Mouse (Mus musculus) cerebellum, adult 2 months (tissue): ENCODE measurements around the gene Pou6f1.

ENCODE experiments used
- CTCF ChIP-seq: fragments of 200-500 bp; IDR thresholded peaks from 2 replicates; pipeline ENCODE4 v1.5.1; 2011; ENCODE audit warnings: low read depth, mild to moderate bottlenecking, control low read depth, low read length, moderate library complexity, borderline replicate concordance; ENCODE audit not compliant: insufficient read depth
- POLR2A ChIP-seq: fragments of 200-500 bp; IDR thresholded peaks from 2 replicates; pipeline ENCODE4 v1.6.1; 2011; ENCODE audit warnings: low read length, control low read depth, borderline replicate concordance; ENCODE audit not compliant: insufficient read depth

GRCm38 (mm10) chr15:100637661-100638060 lies 37.9 kb upstream of the Pou6f1 start:
- no peak for TF ChIP-seq POLR2A
- peak; percentile 23; the same call in 1 of the 2 replicates for TF ChIP-seq CTCF
